Mouse (Mus musculus) kidney, postnatal 0 days (tissue): ENCODE measurements around the gene Prg2. TPM values are rescaled to one million over a fixed set of nuclear protein-coding genes. Genes with fewer than 3 reads are reported as not detected.

Experiments
- ATAC-seq: fragments of 200-750 bp; cut with Nextera tagmentation; replicated peaks from 2 replicates; pipeline ENCODE4 v1.8.0; 2017; ENCODE audit warnings: low read depth, moderate number of reproducible peaks, moderate TSS enrichment, moderate library complexity; ENCODE audit not compliant: low FRiP score
- DNase-seq: peaks from one replicate; pipeline ENCODE4 v3.0.0-alpha.2; 2016; ENCODE audit warnings: low spot score
- H3K27ac ChIP-seq: fragments of 300-500 bp; sonication (generic); 2 replicates; pipeline ENCODE4 v1.5.1; 2014; ENCODE audit warnings: mild to moderate bottlenecking
- H3K27me3 ChIP-seq: fragments of 300-500 bp; sonication (generic); 2 replicates; pipeline ENCODE4 v1.6.1; 2014; ENCODE audit warnings: low read length, mixed read lengths; ENCODE audit not compliant: insufficient read depth
- H3K36me3 ChIP-seq: fragments of 300-500 bp; sonication (generic); 2 replicates; pipeline ENCODE4 v1.6.1; 2014; ENCODE audit warnings: low read length, mixed read lengths; ENCODE audit not compliant: insufficient read depth
- H3K4me1 ChIP-seq: fragments of 300-500 bp; sonication (generic); replicated peaks from 2 replicates; pipeline ENCODE4 v1.6.1; 2014; ENCODE audit warnings: antibody characterized with exemption, low read length, mixed read lengths; ENCODE audit not compliant: insufficient read depth
- H3K4me2 ChIP-seq: fragments of 300-500 bp; sonication (generic); 2 replicates; pipeline ENCODE4 v1.6.1; 2014; ENCODE audit warnings: mild to moderate bottlenecking, low read length, moderate library complexity, mixed read lengths
- H3K4me3 ChIP-seq: fragments of 300-500 bp; sonication (generic); replicated peaks from 2 replicates; pipeline ENCODE4 v1.5.1; 2014; ENCODE audit warnings: low read depth, low read length
- H3K9ac ChIP-seq: fragments of 300-500 bp; sonication (generic); 2 replicates; pipeline ENCODE4 v1.6.1; 2014; ENCODE audit warnings: low read depth, low read length
- H3K9me3 ChIP-seq: fragments of 300-500 bp; sonication (generic); replicated peaks from 2 replicates; pipeline ENCODE4 v1.6.1; 2016; ENCODE audit warnings: low read length, inconsistent platforms, mixed read lengths
- CTCF ChIP-seq: IDR thresholded peaks from 2 replicates; pipeline ENCODE4 v1.5.1; 2016; ENCODE audit warnings: antibody characterized with exemption, low read depth, mild to moderate bottlenecking, moderate library complexity
- WGBS: fragments of 180-500 bp; shearing (Covaris S2); extraction: QIAGEN DNeasy Blood & Tissue Kit; methylation state at CpG from one replicate; pipeline ENCODE4 v1.1.7; 2014; 5-methylcytosine and 5-hydroxymethylcytosine counted together
- polyA plus RNA-seq: library from polyadenylated mRNA; unstranded; fragments of >200 nt; fragmentation: Nextera tagmentation; extraction: Ambion mirVana; gene quantifications from 2 replicates; pipeline ENCODE4 v1.2.1, GENCODE M21; 2015

Prg2 gene
- polyA plus RNA-seq, 1 experiment from 2014 or later: not detected

- H3K4me2 ChIP-seq: no peak overlapping the region
- H3K36me3 ChIP-seq: no peaks in the 10 kb centered on the region
- 81% methylated on average over 2 of the region's 2 CpGs for WGBS
Measured at GRCm38 (mm10) chr2:85033121-85033520, 52.9 kb downstream of the Prg2 start.

More at GRCm38 (mm10) chr2:85033121-85033520, 52.9 kb downstream of the Prg2 start:
- H3K27me3 ChIP-seq: no peaks in the 10 kb centered on the region
- DNase-seq (no peak), ATAC-seq (no peak)
- no peak overlapping the region for H3K27ac ChIP-seq
- H3K4me3 ChIP-seq: no peak overlapping the region
- no peaks in the 10 kb centered on the region for H3K9me3 ChIP-seq
- peaks cover 6% of the 10 kb centered on the region for H3K4me1 ChIP-seq
- no peak for TF ChIP-seq CTCF
- H3K9ac ChIP-seq: no peak overlapping the region

Other genes starting within 250 kb of the Prg2 start
- gene Ypel4, start 246.4 kb upstream of the Prg2 start, polyA plus RNA-seq: 4.1 TPM in 2 replicates
- 8.7 and 9.3 TPM in 2 replicates for gene Gm19426, start 236.8 kb upstream of the Prg2 start, polyA plus RNA-seq
- 140 and 156 TPM in 2 replicates for gene Serping1, start 205.0 kb upstream of the Prg2 start, polyA plus RNA-seq
- gene Ube2l6, start 181.6 kb upstream of the Prg2 start, polyA plus RNA-seq: 30.5 and 33.9 TPM in 2 replicates
- 0.36 and 0.37 TPM in 2 replicates for gene Smtnl1, start 157.8 kb upstream of the Prg2 start, polyA plus RNA-seq
- 63.6 and 71.1 TPM in 2 replicates for gene Timm10, start 153.5 kb upstream of the Prg2 start, polyA plus RNA-seq
- gene Slc43a1, start 141.6 kb upstream of the Prg2 start, polyA plus RNA-seq: 8.3 and 8.5 TPM in 2 replicates
- gene Rtn4rl2, start 93.8 kb upstream of the Prg2 start, polyA plus RNA-seq: 1.1 and 1.3 TPM in 2 replicates
- 36.7 and 41.4 TPM in 2 replicates for gene Slc43a3, start 43.9 kb upstream of the Prg2 start, polyA plus RNA-seq
- not detected in 2 replicates for gene Prg3, start 7.8 kb downstream of the Prg2 start, polyA plus RNA-seq
- gene Ssrp1, start 56.8 kb downstream of the Prg2 start, polyA plus RNA-seq: 167 and 194 TPM in 2 replicates
- 0.14 and 0.40 TPM in 2 replicates for gene P2rx3, start 57.0 kb downstream of the Prg2 start, polyA plus RNA-seq
- gene Tnks1bp1, start 67.6 kb downstream of the Prg2 start, polyA plus RNA-seq: 21.8 and 27.9 TPM in 2 replicates
- 77.7 and 81.3 TPM in 2 replicates for gene Aplnr, start 155.8 kb downstream of the Prg2 start, polyA plus RNA-seq
- gene Lrrc55, start 216.7 kb downstream of the Prg2 start, polyA plus RNA-seq: 0.47 and 0.84 TPM in 2 replicates